Mouse (Mus musculus) fat pad, adult 2 months (tissue): ENCODE results near the gene Fam24a.

ENCODE experiments used
- DNase-seq: peaks from one replicate; pipeline ENCODE4 v3.0.0-alpha.2; 2011; ENCODE audit warnings: low read depth, low spot score; ENCODE audit errors: extremely low read depth

The Fam24a gene

GRCm38 (mm10) chr7:131333564-131333963, at the start of gene Fam24a:
Gene Fam24a (plus strand): TSS chr7:131333864.
- DNase-seq: no peak

- no peak for DNase-seq
These were observed 36.5 kb upstream of the Fam24a start for GRCm38 (mm10) chr7:131297151-131297550.

GRCm38 (mm10) chr7:131303340-131303739, 30.3 kb upstream of the Fam24a start:
- DNase-seq: peak; percentile 78

- no peak for DNase-seq
These were observed 26.9 kb upstream of the Fam24a start for GRCm38 (mm10) chr7:131306733-131307132.

DNA sequence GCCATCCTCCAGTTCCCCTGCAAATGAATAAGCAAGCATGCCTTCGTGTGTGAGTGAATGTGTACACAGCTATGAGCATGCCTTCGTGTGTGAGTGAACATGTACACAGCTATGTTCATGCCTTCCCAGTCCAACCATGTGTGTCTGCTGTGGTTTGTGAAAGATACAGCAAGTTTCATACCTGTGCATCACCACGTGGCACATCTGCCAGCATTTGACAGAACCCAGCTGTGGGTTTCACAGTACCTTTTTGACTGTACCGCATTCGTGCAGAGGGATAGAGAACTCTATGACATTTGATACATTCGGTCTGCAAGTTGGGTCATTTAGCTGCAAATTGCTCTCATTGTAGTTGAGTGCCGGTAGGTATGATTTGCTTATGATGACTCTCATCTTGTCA, 19.2 kb upstream of the Fam24a start:
- no peak for DNase-seq

DNA sequence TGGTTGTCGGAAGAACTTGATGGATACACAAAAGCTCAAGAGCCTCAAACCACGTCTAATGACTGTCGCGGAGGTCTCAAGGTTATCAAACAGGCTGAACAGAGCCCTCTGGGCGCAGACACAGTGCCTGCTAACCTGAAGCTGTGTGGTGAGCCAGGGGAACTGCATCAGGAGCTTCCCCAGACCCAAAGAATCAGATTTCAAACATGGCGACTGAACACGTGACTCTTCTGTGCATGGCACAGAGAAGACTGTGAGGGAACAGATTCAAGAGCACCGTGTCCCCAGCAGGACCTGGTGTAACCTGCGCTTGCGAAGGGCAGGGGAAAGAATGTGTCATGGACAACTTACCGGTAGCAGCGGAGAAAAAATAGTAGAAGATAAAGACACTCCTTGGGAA, 16.1 kb upstream of the Fam24a start:
- no peak for DNase-seq

- DNase-seq: no peak
These were observed 15.3 kb upstream of the Fam24a start for GRCm38 (mm10) chr7:131318340-131318739.

DNA sequence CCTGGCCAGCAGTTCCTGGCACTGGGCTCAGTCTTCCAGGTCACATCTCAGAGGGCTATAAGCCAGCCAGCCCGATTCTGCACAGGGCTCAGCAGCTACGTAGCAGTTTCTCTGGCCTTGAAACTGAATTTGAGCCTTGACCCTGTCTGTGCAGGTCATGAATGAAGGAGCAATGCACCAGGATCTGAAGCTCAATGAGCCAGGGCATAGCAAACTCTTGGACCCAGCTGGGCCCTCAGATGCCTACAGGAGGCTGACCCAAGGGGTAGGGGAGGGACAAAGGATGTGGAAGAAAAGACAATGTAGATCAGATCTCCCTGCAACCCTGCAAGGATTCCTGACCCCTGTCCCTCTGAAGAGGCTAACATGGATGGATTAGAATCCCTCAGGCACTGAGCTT, 11.5 kb upstream of the Fam24a start, which contains the start of gene Cuzd1:
Gene Cuzd1 (minus strand): TSS at position 101 of the 400 bp plus-strand sequence.
- no peak for DNase-seq

DNA sequence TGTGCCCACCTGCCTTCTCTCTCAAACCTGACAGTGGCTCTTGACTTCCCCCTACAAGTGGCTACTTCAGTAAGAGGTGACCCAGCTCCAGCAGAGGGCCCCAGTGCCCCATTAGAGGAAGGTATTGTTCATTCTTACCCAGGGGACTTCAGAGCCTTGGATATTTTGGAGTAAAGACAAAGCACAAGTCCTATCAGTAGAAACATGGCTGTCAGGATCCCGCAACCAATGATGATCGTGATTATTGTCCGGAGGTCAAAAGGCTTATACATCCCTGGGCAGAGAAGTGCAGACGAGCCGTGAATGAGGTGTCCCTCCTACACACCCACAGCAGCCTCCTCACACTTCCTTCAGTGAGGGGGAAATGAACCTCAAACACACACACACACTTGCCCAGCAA, 6.6 kb upstream of the Fam24a start:
- DNase-seq: no peak

DNA sequence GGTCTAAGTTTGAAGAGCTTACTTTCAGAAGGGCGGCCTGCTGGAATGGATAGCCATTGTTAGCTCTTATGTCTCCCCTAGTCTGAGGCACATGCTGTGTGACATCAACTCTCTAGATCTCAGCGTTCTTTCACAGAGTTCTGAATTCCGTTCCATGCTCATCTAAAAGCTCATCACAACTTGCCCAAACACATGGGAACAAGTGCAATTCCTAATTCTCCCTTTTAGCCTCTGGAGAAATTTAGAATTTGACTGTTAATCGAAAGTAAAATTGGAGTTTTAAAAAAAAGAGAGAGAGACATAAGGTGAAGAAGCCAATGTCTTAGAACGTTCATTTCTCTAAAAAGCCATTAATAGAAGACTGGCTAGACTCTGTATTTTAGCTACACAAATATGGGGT, 4.2 kb upstream of the Fam24a start, which contains the start of gene Fam24b:
Gene Fam24b (minus strand): TSS at position 101 of the 400 bp plus-strand sequence.
- no peak for DNase-seq

GRCm38 (mm10) chr7:131331688-131332087, 2.0 kb upstream of the Fam24a start:
- DNase-seq: no peak

- no peak for DNase-seq
These were observed 3.9 kb downstream of the Fam24a start for GRCm38 (mm10) chr7:131337502-131338068.

- no peak for DNase-seq
These were observed 12.3 kb downstream of the Fam24a start for GRCm38 (mm10) chr7:131345856-131346541.

DNA sequence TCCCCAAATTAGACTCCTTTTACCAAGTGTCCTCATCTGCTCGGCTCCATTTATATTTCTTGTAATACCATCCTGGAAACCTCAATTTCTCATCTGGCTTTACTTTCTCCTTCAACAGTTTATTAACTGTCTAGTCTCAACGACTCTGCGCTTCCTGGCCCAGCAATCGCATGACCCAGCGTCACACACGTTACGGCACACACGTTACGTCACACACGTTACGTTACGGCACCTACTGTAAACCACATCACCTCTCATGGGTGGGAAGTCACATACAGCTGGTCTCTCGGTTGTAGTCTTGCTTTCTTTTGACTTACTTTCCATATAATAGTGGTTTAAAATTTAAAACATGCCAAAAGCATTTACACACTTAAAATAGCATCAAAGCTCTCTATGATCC, 22.4 kb downstream of the Fam24a start:
- DNase-seq: no peak

DNA sequence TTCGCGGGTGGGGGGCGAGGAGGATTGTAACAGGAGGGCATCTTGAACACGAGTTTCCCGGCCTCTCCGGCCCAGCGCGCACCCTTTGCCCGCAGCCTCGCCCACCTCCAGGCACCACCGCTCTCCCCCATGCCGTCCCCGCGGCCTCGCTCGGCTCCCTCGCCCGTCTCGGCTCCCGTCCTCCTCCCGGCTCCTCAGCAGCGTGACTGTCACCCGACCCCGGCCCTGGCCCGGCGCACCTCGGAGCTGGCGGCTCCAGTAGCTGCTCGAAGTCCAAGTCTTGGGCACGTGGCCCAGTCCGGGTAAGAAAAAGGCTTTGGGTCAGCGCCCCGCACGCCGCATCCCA, 28.6 kb downstream of the Fam24a start:
- no peak for DNase-seq

DNA sequence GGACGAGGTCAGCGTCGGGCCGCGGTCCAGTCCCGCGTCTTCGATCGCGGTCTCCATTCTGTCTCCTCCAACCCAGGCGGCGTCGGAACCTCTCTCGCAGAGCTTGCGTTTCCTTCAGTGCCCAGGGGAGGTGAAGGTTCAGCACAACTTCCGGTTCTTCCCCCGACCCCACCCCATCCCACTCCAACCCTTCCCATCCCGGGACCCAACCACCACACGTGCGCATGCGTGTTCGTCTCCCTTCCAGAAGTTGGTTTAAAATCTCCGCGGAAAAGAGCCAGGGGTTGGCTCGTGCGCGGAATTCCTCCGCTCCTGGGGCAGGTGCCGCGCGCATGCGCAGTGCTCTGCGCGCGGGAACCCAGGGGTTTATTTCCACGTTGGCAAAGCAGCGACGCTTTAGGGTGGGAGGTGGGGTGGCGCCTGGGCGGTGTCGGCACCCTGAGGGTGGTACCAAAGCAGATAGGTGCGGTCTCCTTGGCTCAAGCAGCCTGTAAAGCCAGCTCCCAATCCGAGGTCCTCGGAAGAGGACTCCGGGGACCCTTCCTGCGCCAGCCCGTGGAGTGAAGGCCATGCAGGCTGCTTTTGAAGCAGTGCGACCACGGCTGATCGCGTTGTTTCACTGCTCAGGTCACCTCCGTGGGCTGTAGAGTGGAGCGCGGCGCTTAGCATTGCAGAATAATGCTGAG, 29.1 kb downstream of the Fam24a start, which contains the start of gene 2310057M21Rik:
Gene 2310057M21Rik (minus strand): TSS at position 145 of the 686 bp plus-strand sequence.
- peak; percentile 68 for DNase-seq

GRCm38 (mm10) chr7:131364131-131364530, 30.5 kb downstream of the Fam24a start:
- no peak for DNase-seq

DNA sequence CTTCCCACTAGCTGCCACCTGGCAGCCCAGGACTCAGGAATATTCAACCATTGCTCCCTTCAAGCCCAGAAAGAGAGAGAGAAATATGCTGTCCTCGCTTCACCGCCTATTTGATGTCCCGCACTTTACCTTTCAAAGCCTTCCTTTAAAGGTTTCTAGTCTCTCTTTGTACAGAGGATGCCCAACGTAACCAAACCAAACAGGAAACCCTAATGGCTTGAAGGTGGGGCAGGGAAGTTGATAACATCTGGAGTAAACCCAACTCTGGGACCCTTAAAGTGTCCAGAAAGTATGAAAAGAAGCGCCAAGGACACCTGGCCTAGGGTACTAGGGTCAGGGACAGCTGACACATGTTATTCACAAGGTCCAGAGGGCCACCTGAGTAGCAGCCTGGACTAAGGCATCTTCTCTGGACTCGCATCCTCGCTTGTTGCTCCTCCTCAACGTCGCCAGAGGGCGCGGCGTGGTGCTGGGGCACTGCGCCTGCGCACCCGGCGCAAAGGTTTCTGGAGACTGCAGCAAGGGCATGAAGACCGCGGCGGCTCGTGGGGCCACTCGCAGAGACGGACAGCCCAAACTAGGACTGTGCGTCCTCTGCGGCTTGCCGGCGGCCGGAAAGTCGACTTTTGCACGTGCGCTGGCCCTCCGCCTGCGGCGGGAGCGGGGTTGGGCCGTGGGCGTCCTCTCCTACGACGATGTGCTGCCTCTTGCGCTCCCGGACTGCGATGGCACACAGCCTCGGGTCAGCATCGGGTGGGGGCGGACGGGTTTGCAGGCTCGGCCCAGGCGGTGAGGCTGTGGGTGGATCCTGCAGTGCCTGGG, 37.2 kb downstream of the Fam24a start, which contains the start of gene Pstk:
Gene Pstk (plus strand): TSS at position 494 of the 822 bp plus-strand sequence.
- peak; percentile 21 for DNase-seq

DNA sequence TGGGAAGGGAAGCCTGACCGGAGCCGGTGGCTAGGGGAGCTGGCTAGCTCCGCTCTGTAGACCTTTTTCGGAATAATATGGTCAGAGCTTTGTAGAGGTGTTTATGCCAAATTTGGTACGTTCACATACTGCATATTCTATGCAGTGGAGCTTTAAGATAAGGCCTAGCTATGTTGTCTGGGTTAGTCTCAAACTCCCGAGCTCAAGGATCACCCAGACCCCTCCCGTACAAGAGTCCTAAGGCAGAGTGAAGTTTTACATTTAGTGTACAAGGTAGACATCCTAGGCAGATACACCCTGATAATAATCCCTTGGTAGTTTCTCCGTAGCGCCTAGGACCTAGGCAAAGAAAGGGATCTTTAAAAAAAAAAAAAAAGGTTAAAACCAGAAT, 37.8 kb downstream of the Fam24a start:
- no peak for DNase-seq

GRCm38 (mm10) chr7:131371880-131372651, 38.4 kb downstream of the Fam24a start:
- DNase-seq: no peak
